Mouse (Mus musculus) hindbrain, embryonic 16.5 days (tissue): Measurements from ENCODE around the gene Plekhg1. TPM values are rescaled to one million over a fixed set of nuclear protein-coding genes. Genes with fewer than 3 reads are reported as not detected.
A peak's percentile ranks its signal among the peaks of the same experiment; 100 is the strongest.

Source experiments
- ATAC-seq: fragments of 200-750 bp; cut with Nextera tagmentation; 2 replicates; pipeline ENCODE4 v1.8.0; 2017; ENCODE audit warnings: moderate TSS enrichment, moderate library complexity
- H3K27ac ChIP-seq: fragments of 300-500 bp; sonication (generic); 2 replicates; pipeline ENCODE4 v1.5.1; 2014; ENCODE audit warnings: low read depth, mild to moderate bottlenecking, control low read depth, low read length, moderate library complexity
- H3K27me3 ChIP-seq: fragments of 300-500 bp; sonication (generic); replicated peaks from 2 replicates; pipeline ENCODE4 v1.6.1; 2014; ENCODE audit warnings: low read length; ENCODE audit not compliant: control insufficient read depth, insufficient read depth
- H3K36me3 ChIP-seq: fragments of 300-500 bp; sonication (generic); 2 replicates; pipeline ENCODE4 v1.6.1; 2014; ENCODE audit warnings: mild to moderate bottlenecking, low read length, moderate library complexity, mixed read lengths; ENCODE audit not compliant: control insufficient read depth, insufficient read depth
- H3K4me1 ChIP-seq: fragments of 300-500 bp; sonication (generic); 2 replicates; pipeline ENCODE4 v1.6.1; 2014; ENCODE audit warnings: low read depth, low read length; ENCODE audit not compliant: control insufficient read depth, insufficient read depth
- H3K4me2 ChIP-seq: fragments of 300-500 bp; sonication (generic); 2 replicates; pipeline ENCODE4 v1.6.1; 2014; ENCODE audit warnings: mild to moderate bottlenecking, low read length, control low read depth, moderate library complexity
- H3K4me3 ChIP-seq: fragments of 300-500 bp; sonication (generic); 2 replicates; pipeline ENCODE4 v1.5.1; 2014; ENCODE audit warnings: mild to moderate bottlenecking, low read length, control low read depth, moderate library complexity
- H3K9ac ChIP-seq: fragments of 300-500 bp; sonication (generic); 2 replicates; pipeline ENCODE4 v1.6.1; 2014; ENCODE audit warnings: low read depth, mild to moderate bottlenecking, control low read depth, low read length, moderate library complexity
- H3K9me3 ChIP-seq: fragments of 300-500 bp; sonication (generic); 2 replicates; pipeline ENCODE4 v1.6.1; 2014; ENCODE audit warnings: mild to moderate bottlenecking, low read length, moderate library complexity; ENCODE audit not compliant: control insufficient read depth
- WGBS: fragments of 180-500 bp; shearing (Covaris S2); extraction: QIAGEN DNeasy Blood & Tissue Kit; methylation state at CpG from one replicate; pipeline ENCODE4 v1.1.7; 2014; 5-methylcytosine and 5-hydroxymethylcytosine counted together
- polyA plus RNA-seq: library from polyadenylated mRNA; unstranded; fragments of >200 nt; fragmentation: Nextera tagmentation; extraction: Ambion mirVana; gene quantifications from 2 replicates; pipeline ENCODE4 v1.2.1, GENCODE M21; 2015

Gene Plekhg1
- polyA plus RNA-seq, 1 experiment from 2014 or later, result 7.1 TPM

- H3K4me1 ChIP-seq, result no peaks in the 10 kb centered on the region
- no peaks in the 10 kb centered on the region for H3K9me3 ChIP-seq
- H3K27me3 ChIP-seq, result no peaks in the 10 kb centered on the region
- no peak overlapping the region for H3K4me3 ChIP-seq
- no peak overlapping the region for H3K27ac ChIP-seq
- no peak for ATAC-seq
- H3K4me2 ChIP-seq, result no peak overlapping the region
- H3K36me3 ChIP-seq, result no peaks in the 10 kb centered on the region
- WGBS, result 96% methylated on average over 3 of the region's 3 CpGs
- H3K9ac ChIP-seq, result no peak overlapping the region
Measured at GRCm38 (mm10) chr10:3807980-3808379, 67.8 kb downstream of the Plekhg1 start.

GRCm38 (mm10) chr10:3810476-3811273 is 70.5 kb downstream of the Plekhg1 start:
- Histone ChIP-seq H3K4me1 (no peaks in the 10 kb centered on the region), H3K4me3 (no peak overlapping the region), H3K27me3 (no peaks in the 10 kb centered on the region), H3K9ac (no peak overlapping the region), H3K4me2 (no peak overlapping the region), H3K9me3 (no peaks in the 10 kb centered on the region), H3K27ac (no peak overlapping the region), H3K36me3 (no peaks in the 10 kb centered on the region)
- WGBS, result 66% methylated on average over 10 of the region's 10 CpGs
- ATAC-seq, result no peak

GRCm38 (mm10) chr10:3818940-3819701 is 79.0 kb downstream of the Plekhg1 start:
- Histone ChIP-seq H3K4me1 (no peaks in the 10 kb centered on the region), H3K4me2 (no peak overlapping the region), H3K27ac (no peak overlapping the region), H3K9me3 (no peaks in the 10 kb centered on the region), H3K36me3 (no peaks in the 10 kb centered on the region), H3K27me3 (no peaks in the 10 kb centered on the region), H3K4me3 (no peak overlapping the region), H3K9ac (no peak overlapping the region)
- peak; percentile 76 for ATAC-seq
- whole genome bisulfite sequencing, result 39% methylated on average over 5 of the region's 5 CpGs

GRCm38 (mm10) chr10:3823826-3824225 is 83.7 kb downstream of the Plekhg1 start:
- H3K4me1 ChIP-seq, result no peaks in the 10 kb centered on the region
- H3K36me3 ChIP-seq, result no peaks in the 10 kb centered on the region
- no peaks in the 10 kb centered on the region for H3K27me3 ChIP-seq
- H3K9me3 ChIP-seq, result no peaks in the 10 kb centered on the region
- H3K4me2 ChIP-seq, result no peak overlapping the region
- H3K27ac ChIP-seq, result no peak overlapping the region
- ATAC-seq, result no peak
- 62% methylated on average over 6 of the region's 6 CpGs for WGBS
- no peak overlapping the region for H3K4me3 ChIP-seq
- H3K9ac ChIP-seq, result no peak overlapping the region

GRCm38 (mm10) chr10:3826043-3826442 is 85.9 kb downstream of the Plekhg1 start:
- Histone ChIP-seq H3K27me3 (no peaks in the 10 kb centered on the region), H3K9me3 (no peaks in the 10 kb centered on the region)
- 91% methylated on average over 6 of the region's 6 CpGs for WGBS

GRCm38 (mm10) chr10:3827368-3827767 is 87.2 kb downstream of the Plekhg1 start:
- Histone ChIP-seq H3K27ac (no peak overlapping the region), H3K4me1 (no peaks in the 10 kb centered on the region), H3K36me3 (no peaks in the 10 kb centered on the region), H3K9ac (no peak overlapping the region), H3K27me3 (no peaks in the 10 kb centered on the region), H3K9me3 (no peaks in the 10 kb centered on the region), H3K4me3 (no peak overlapping the region), H3K4me2 (no peak overlapping the region)
- 60% methylated on average over 1 of the region's 1 CpGs for WGBS
- ATAC-seq, result no peak

More at GRCm38 (mm10) chr10:3826043-3826442, 85.9 kb downstream of the Plekhg1 start:
- Histone ChIP-seq H3K4me3 (no peak overlapping the region), H3K27ac (no peak overlapping the region), H3K4me2 (no peak overlapping the region), H3K36me3 (no peaks in the 10 kb centered on the region), H3K4me1 (no peaks in the 10 kb centered on the region), H3K9ac (no peak overlapping the region)
- no peak for ATAC-seq

- Histone ChIP-seq H3K9me3 (no peaks in the 10 kb centered on the region), H3K4me2 (no peak overlapping the region), H3K4me3 (no peak overlapping the region), H3K9ac (no peak overlapping the region), H3K27ac (no peak overlapping the region), H3K4me1 (no peaks in the 10 kb centered on the region), H3K27me3 (no peaks in the 10 kb centered on the region), H3K36me3 (no peaks in the 10 kb centered on the region)
- WGBS, result 58% methylated on average over 5 of the region's 5 CpGs
- no peak for ATAC-seq
Measured at GRCm38 (mm10) chr10:3829472-3829871, 89.3 kb downstream of the Plekhg1 start.

GRCm38 (mm10) chr10:3830618-3831017 is 90.5 kb downstream of the Plekhg1 start:
- WGBS, result 92% methylated on average over 1 of the region's 1 CpGs
- no peak overlapping the region for H3K9ac ChIP-seq
- no peak overlapping the region for H3K4me3 ChIP-seq
- no peaks in the 10 kb centered on the region for H3K27me3 ChIP-seq
- H3K9me3 ChIP-seq, result no peaks in the 10 kb centered on the region
- ATAC-seq, result no peak
- H3K27ac ChIP-seq, result no peak overlapping the region
- no peaks in the 10 kb centered on the region for H3K4me1 ChIP-seq
- H3K4me2 ChIP-seq, result no peak overlapping the region
- no peaks in the 10 kb centered on the region for H3K36me3 ChIP-seq

- no peaks in the 10 kb centered on the region for H3K9me3 ChIP-seq
- no peak for ATAC-seq
- no peaks in the 10 kb centered on the region for H3K27me3 ChIP-seq
- H3K4me3 ChIP-seq, result no peak overlapping the region
- no peak overlapping the region for H3K27ac ChIP-seq
- H3K36me3 ChIP-seq, result no peaks in the 10 kb centered on the region
- H3K9ac ChIP-seq, result no peak overlapping the region
- H3K4me2 ChIP-seq, result no peak overlapping the region
- WGBS, result 75% methylated on average over 11 of the region's 11 CpGs
- H3K4me1 ChIP-seq, result no peaks in the 10 kb centered on the region
Measured at GRCm38 (mm10) chr10:3831597-3832351, 91.6 kb downstream of the Plekhg1 start.
